Mouse (Mus musculus) heart, postnatal 0 days (tissue): ENCODE measurements at regions not wholly inside any gene's neighbourhood (a gene's known extent, or its start where the extent isn't known, plus 50 kb on each side); places are given as distances from the start of the nearest gene placed in this dataset.

Experiments
- ATAC-seq: fragments of 200-750 bp; cut with Nextera tagmentation; 2 replicates; pipeline ENCODE4 v1.8.0; 2017; ENCODE audit warnings: low read depth, moderate number of reproducible peaks, moderate library complexity; ENCODE audit not compliant: insufficient read depth
- DNase-seq: peaks from one replicate; pipeline ENCODE4 v3.0.0-alpha.2; 2016; ENCODE audit warnings: low spot score
- H3K27ac ChIP-seq: fragments of 300-500 bp; sonication (generic); 2 replicates; pipeline ENCODE4 v1.5.1; 2014; ENCODE audit warnings: low read depth, mild to moderate bottlenecking
- H3K27me3 ChIP-seq: fragments of 300-500 bp; sonication (generic); 2 replicates; pipeline ENCODE4 v1.6.1; 2014; ENCODE audit warnings: low read length, mixed read lengths; ENCODE audit not compliant: control insufficient read depth, insufficient read depth
- H3K36me3 ChIP-seq: fragments of 300-500 bp; sonication (generic); replicated peaks from 2 replicates; pipeline ENCODE4 v1.6.1; 2014; ENCODE audit warnings: low read length, mixed read lengths; ENCODE audit not compliant: control insufficient read depth, insufficient read depth
- H3K4me1 ChIP-seq: fragments of 300-500 bp; sonication (generic); 2 replicates; pipeline ENCODE4 v1.6.1; 2014; ENCODE audit warnings: antibody characterized with exemption; ENCODE audit not compliant: control insufficient read depth, insufficient read depth
- H3K4me2 ChIP-seq: fragments of 300-500 bp; sonication (generic); 2 replicates; pipeline ENCODE4 v1.6.1; 2014; ENCODE audit warnings: low read depth, mild to moderate bottlenecking, low read length, moderate library complexity
- H3K4me3 ChIP-seq: fragments of 300-500 bp; sonication (generic); 2 replicates; pipeline ENCODE4 v1.5.1; 2014; ENCODE audit warnings: low read depth, low read length
- H3K9ac ChIP-seq: fragments of 300-500 bp; sonication (generic); replicated peaks from 2 replicates; pipeline ENCODE4 v1.6.1; 2014; ENCODE audit warnings: low read depth, low read length, mixed read lengths
- H3K9me3 ChIP-seq: fragments of 300-500 bp; sonication (generic); replicated peaks from 2 replicates; pipeline ENCODE4 v1.6.1; 2016; ENCODE audit warnings: low read length; ENCODE audit not compliant: control insufficient read depth
- CTCF ChIP-seq: IDR thresholded peaks from 2 replicates; pipeline ENCODE4 v1.5.1; 2016; ENCODE audit warnings: antibody characterized with exemption, control low read depth, low read depth
- EP300 ChIP-seq: IDR thresholded peaks from 2 replicates; pipeline ENCODE4 v1.6.1; 2016; ENCODE audit warnings: antibody characterized with exemption, low read depth
- WGBS: fragments of 180-500 bp; shearing (Covaris S2); extraction: QIAGEN DNeasy Blood & Tissue Kit; methylation state at CpG from one replicate; pipeline ENCODE4 v1.1.7; 2014; 5-methylcytosine and 5-hydroxymethylcytosine counted together

GRCm38 (mm10) chr1:57301260-57301979, 76.0 kb upstream of the 1700066M21Rik start:
- no peak overlapping the region for H3K4me2 ChIP-seq
- H3K4me1 ChIP-seq, result no peaks in the 10 kb centered on the region
- no peak overlapping the region for H3K9ac ChIP-seq
- no peaks in the 10 kb centered on the region for H3K27me3 ChIP-seq
- H3K36me3 ChIP-seq, result no peaks in the 10 kb centered on the region
- ATAC-seq (no peak), DNase-seq (no peak)
- no peak overlapping the region for H3K4me3 ChIP-seq
- no peaks in the 10 kb centered on the region for H3K9me3 ChIP-seq
- WGBS, result 72% methylated on average over 8 of the region's 8 CpGs
- no peak for TF ChIP-seq CTCF
- TF ChIP-seq EP300, result no peak
- H3K27ac ChIP-seq, result no peak overlapping the region

- no peak overlapping the region for H3K4me2 ChIP-seq
- no peaks in the 10 kb centered on the region for H3K9me3 ChIP-seq
- H3K4me1 ChIP-seq, result no peaks in the 10 kb centered on the region
- no peaks in the 10 kb centered on the region for H3K36me3 ChIP-seq
- no peak for ATAC-seq
- no peak overlapping the region for H3K27ac ChIP-seq
- H3K4me3 ChIP-seq, result no peak overlapping the region
- TF ChIP-seq EP300 (no peak), CTCF (no peak)
- no peak overlapping the region for H3K9ac ChIP-seq
- H3K27me3 ChIP-seq, result no peaks in the 10 kb centered on the region
- 72% methylated on average over 6 of the region's 6 CpGs for WGBS
- no peak for DNase-seq
Observed at GRCm38 (mm10) chr1:57301980-57302331, 75.5 kb upstream of the 1700066M21Rik start.

- H3K9ac ChIP-seq, result no peak overlapping the region
- H3K4me3 ChIP-seq, result no peak overlapping the region
- no peaks in the 10 kb centered on the region for H3K36me3 ChIP-seq
- DNase-seq (no peak), ATAC-seq (no peak)
- no peak overlapping the region for H3K27ac ChIP-seq
- H3K4me2 ChIP-seq, result no peak overlapping the region
- WGBS, result 81% methylated on average over 2 of the region's 2 CpGs
- no peaks in the 10 kb centered on the region for H3K27me3 ChIP-seq
- H3K9me3 ChIP-seq, result no peaks in the 10 kb centered on the region
- H3K4me1 ChIP-seq, result no peaks in the 10 kb centered on the region
- TF ChIP-seq EP300 (no peak), CTCF (no peak)
Observed at GRCm38 (mm10) chr1:57304757-57305156, 72.7 kb upstream of the 1700066M21Rik start.

GRCm38 (mm10) chr1:57322535-57322934, 54.9 kb upstream of the 1700066M21Rik start:
- WGBS, result 79% methylated on average over 2 of the region's 2 CpGs
- 0 out of 2 replicates have a peak, but pooled peaks cover 5% of the 10 kb centered on the region for H3K9me3 ChIP-seq
- no peak for DNase-seq

GRCm38 (mm10) chr1:57323118-57323517, 54.3 kb upstream of the 1700066M21Rik start:
- H3K4me3 ChIP-seq, result no peak overlapping the region
- WGBS, result 76% methylated on average over 2 of the region's 2 CpGs

More at GRCm38 (mm10) chr1:57322535-57322934, 54.9 kb upstream of the 1700066M21Rik start:
- TF ChIP-seq EP300 (no peak), CTCF (no peak)
- Histone ChIP-seq H3K27me3 (no peaks in the 10 kb centered on the region), H3K9ac (no peak overlapping the region), H3K4me3 (no peak overlapping the region), H3K4me2 (no peak overlapping the region), H3K36me3 (no peaks in the 10 kb centered on the region), H3K27ac (no peak overlapping the region), H3K4me1 (no peaks in the 10 kb centered on the region)
- ATAC-seq, result no peak

More at GRCm38 (mm10) chr1:57323118-57323517, 54.3 kb upstream of the 1700066M21Rik start:
- Histone ChIP-seq H3K36me3 (no peaks in the 10 kb centered on the region), H3K9ac (no peak overlapping the region), H3K27me3 (no peaks in the 10 kb centered on the region), H3K9me3 (0 out of 2 replicates have a peak, but pooled peaks cover 3% of the 10 kb centered on the region), H3K4me2 (no peak overlapping the region), H3K27ac (no peak overlapping the region), H3K4me1 (no peaks in the 10 kb centered on the region)
- ATAC-seq, result no peak
- no peak for TF ChIP-seq CTCF
- TF ChIP-seq EP300, result no peak
- DNase-seq, result no peak
